Mouse (Mus musculus) intestine, postnatal 0 days (tissue): ENCODE measurements around the gene Urod. TPM values are rescaled to one million over a fixed set of nuclear protein-coding genes. Genes with fewer than 3 reads are reported as not detected.

ENCODE experiments used
- ATAC-seq: fragments of 200-750 bp; cut with Nextera tagmentation; 2 replicates; pipeline ENCODE4 v1.8.0; 2017; ENCODE audit warnings: mild to moderate bottlenecking, moderate TSS enrichment, moderate library complexity
- H3K27ac ChIP-seq: fragments of 300-500 bp; sonication (generic); 2 replicates; pipeline ENCODE4 v1.5.1; 2014; ENCODE audit warnings: mild to moderate bottlenecking, low read depth, low read length, moderate library complexity
- H3K27me3 ChIP-seq: fragments of 300-500 bp; sonication (generic); replicated peaks from 2 replicates; pipeline ENCODE4 v1.6.1; 2014; ENCODE audit warnings: low read length, mixed read lengths; ENCODE audit not compliant: control insufficient read depth, insufficient read depth
- H3K36me3 ChIP-seq: fragments of 300-500 bp; sonication (generic); 2 replicates; pipeline ENCODE4 v1.6.1; 2014; ENCODE audit warnings: mild to moderate bottlenecking, moderate library complexity; ENCODE audit not compliant: control insufficient read depth, insufficient read depth
- H3K4me1 ChIP-seq: fragments of 300-500 bp; sonication (generic); replicated peaks from 2 replicates; pipeline ENCODE4 v1.6.1; 2014; ENCODE audit warnings: antibody characterized with exemption, low read length, mixed read lengths; ENCODE audit not compliant: control insufficient read depth, insufficient read depth
- H3K4me2 ChIP-seq: fragments of 300-500 bp; sonication (generic); replicated peaks from 2 replicates; pipeline ENCODE4 v1.6.1; 2014; ENCODE audit warnings: low read depth, mild to moderate bottlenecking, moderate library complexity
- H3K4me3 ChIP-seq: fragments of 300-500 bp; sonication (generic); 2 replicates; pipeline ENCODE4 v1.5.1; 2014; ENCODE audit warnings: low read depth, low read length
- H3K9ac ChIP-seq: fragments of 300-500 bp; sonication (generic); 2 replicates; pipeline ENCODE4 v1.6.1; 2014; ENCODE audit warnings: mild to moderate bottlenecking, low read depth, low read length
- H3K9me3 ChIP-seq: fragments of 300-500 bp; sonication (generic); 2 replicates; pipeline ENCODE4 v1.6.1; 2016; ENCODE audit warnings: mixed run types; ENCODE audit not compliant: control insufficient read depth
- CTCF ChIP-seq: sonication (generic); IDR thresholded peaks from 2 replicates; pipeline ENCODE4 v1.5.1; 2016; ENCODE audit warnings: low read depth, mild to moderate bottlenecking, control low read depth, antibody characterized with exemption, moderate library complexity
- WGBS: fragments of 180-500 bp; shearing (Covaris S2); extraction: QIAGEN DNeasy Blood & Tissue Kit; methylation state at CpG from one replicate; pipeline ENCODE4 v1.1.7; 2014; 5-methylcytosine and 5-hydroxymethylcytosine counted together
- polyA plus RNA-seq: library from polyadenylated mRNA; unstranded; fragments of >200 nt; fragmentation: Nextera tagmentation; extraction: Ambion mirVana; gene quantifications from 2 replicates; pipeline ENCODE4 v1.2.1, GENCODE M21; 2015

Urod gene
- polyA plus RNA-seq, 1 experiment from 2014 or later: 53.9 TPM

- Histone ChIP-seq H3K9ac (peak within 1 kb of the TSS; percentile 79), H3K9me3 (no peaks in the 10 kb centered on the region), H3K4me1 (peaks cover 6% of the 10 kb centered on the region; the same call in 1 of the 2 replicates), H3K4me2 (peak within 1 kb of the TSS; percentile 91), H3K36me3 (peaks cover 11% of the 10 kb centered on the region; the same call in 1 of the 2 replicates), H3K4me3 (peak within 1 kb of the TSS; percentile 86), H3K27ac (peak within 1 kb of the TSS; percentile 41; the same call in 1 of the 2 replicates), H3K27me3 (no peaks in the 10 kb centered on the region)
- WGBS: under 1% methylated on average over 61 of the region's 61 CpGs
- peak; percentile 93 for ATAC-seq
- TF ChIP-seq CTCF: peak; percentile 47
These were observed 25.3 kb upstream of the Urod start, which contains the start of gene Eif2b3 for GRCm38 (mm10) chr4:117019206-117020134. TSS of gene Eif2b3 (plus strand) at chr4:117019402.

- Histone ChIP-seq H3K9ac (no peak overlapping the region), H3K27me3 (no peaks in the 10 kb centered on the region), H3K4me2 (no peak overlapping the region), H3K4me3 (no peak overlapping the region), H3K4me1 (peaks cover 6% of the 10 kb centered on the region; the same call in 1 of the 2 replicates), H3K36me3 (peaks cover 10% of the 10 kb centered on the region; the same call in 1 of the 2 replicates), H3K9me3 (no peaks in the 10 kb centered on the region), H3K27ac (no peak overlapping the region)
- TF ChIP-seq CTCF: no peak
- WGBS: 86% methylated on average over 7 of the region's 7 CpGs
- no peak for ATAC-seq
These were observed 24.1 kb upstream of the Urod start for GRCm38 (mm10) chr4:117018327-117018726.

GRCm38 (mm10) chr4:117017738-117018137 is 23.5 kb upstream of the Urod start:
- H3K9me3 ChIP-seq: no peaks in the 10 kb centered on the region
- peak; percentile 33 for TF ChIP-seq CTCF
- no peak overlapping the region for H3K27ac ChIP-seq
- H3K4me3 ChIP-seq: no peak overlapping the region
- H3K9ac ChIP-seq: no peak overlapping the region
- ATAC-seq: no peak
- H3K4me2 ChIP-seq: no peak overlapping the region
- peaks cover 5% of the 10 kb centered on the region; the same call in 1 of the 2 replicates for H3K36me3 ChIP-seq
- WGBS: 83% methylated on average over 2 of the region's 2 CpGs
- H3K4me1 ChIP-seq: peaks cover 6% of the 10 kb centered on the region; the same call in 1 of the 2 replicates
- no peaks in the 10 kb centered on the region for H3K27me3 ChIP-seq

- H3K36me3 ChIP-seq: no peaks in the 10 kb centered on the region
- no peaks in the 10 kb centered on the region for H3K27me3 ChIP-seq
- no peak for TF ChIP-seq CTCF
- no peaks in the 10 kb centered on the region for H3K9me3 ChIP-seq
- H3K4me3 ChIP-seq: no peak overlapping the region
- H3K4me2 ChIP-seq: no peak overlapping the region
- ATAC-seq: no peak
- 52% methylated on average over 4 of the region's 4 CpGs for WGBS
- H3K4me1 ChIP-seq: peaks cover 2% of the 10 kb centered on the region; the same call in 1 of the 2 replicates
- H3K27ac ChIP-seq: no peak overlapping the region
- no peak overlapping the region for H3K9ac ChIP-seq
These were observed 20.7 kb upstream of the Urod start for GRCm38 (mm10) chr4:117014901-117015415.

- no peak for ATAC-seq
- no peaks in the 10 kb centered on the region for H3K27me3 ChIP-seq
- 79% methylated on average over 6 of the region's 6 CpGs for WGBS
These were observed 19.4 kb upstream of the Urod start for GRCm38 (mm10) chr4:117013596-117013995.

GRCm38 (mm10) chr4:117010231-117010630 is 16.0 kb upstream of the Urod start:
- H3K36me3 ChIP-seq: no peaks in the 10 kb centered on the region
- ATAC-seq: no peak
- H3K4me3 ChIP-seq: no peak overlapping the region
- no peak overlapping the region for H3K27ac ChIP-seq
- no peak overlapping the region for H3K9ac ChIP-seq
- TF ChIP-seq CTCF: no peak
- no peaks in the 10 kb centered on the region for H3K27me3 ChIP-seq
- H3K9me3 ChIP-seq: no peaks in the 10 kb centered on the region
- H3K4me2 ChIP-seq: no peak overlapping the region
- H3K4me1 ChIP-seq: no peaks in the 10 kb centered on the region
- 79% methylated on average over 5 of the region's 5 CpGs for WGBS

More at GRCm38 (mm10) chr4:117013596-117013995, 19.4 kb upstream of the Urod start:
- H3K27ac ChIP-seq: no peak overlapping the region
- H3K36me3 ChIP-seq: no peaks in the 10 kb centered on the region
- no peak overlapping the region for H3K4me3 ChIP-seq
- H3K4me1 ChIP-seq: no peaks in the 10 kb centered on the region
- TF ChIP-seq CTCF: no peak
- no peaks in the 10 kb centered on the region for H3K9me3 ChIP-seq
- H3K4me2 ChIP-seq: no peak overlapping the region
- H3K9ac ChIP-seq: no peak overlapping the region
